Mouse (Mus musculus): ENCODE measurements at regions not wholly inside any gene's neighbourhood (a gene's known extent, or its start where the extent isn't known, plus 50 kb on each side); places are given as distances from the start of the nearest gene placed in this dataset.
"Not testable (repeated sequence)": the region's sequence is repeated elsewhere in the genome, so short reads cannot be mapped to it uniquely, and the experiment has no call there.

- DNase-seq = no peak
Measured at GRCm38 (mm10) chr2:147989616-147990015, 57.2 kb downstream of the Foxa2 start.

GRCm38 (mm10) chr2:147988586-147988985 is 58.2 kb downstream of the Foxa2 start:
- no peak for DNase-seq

DNA sequence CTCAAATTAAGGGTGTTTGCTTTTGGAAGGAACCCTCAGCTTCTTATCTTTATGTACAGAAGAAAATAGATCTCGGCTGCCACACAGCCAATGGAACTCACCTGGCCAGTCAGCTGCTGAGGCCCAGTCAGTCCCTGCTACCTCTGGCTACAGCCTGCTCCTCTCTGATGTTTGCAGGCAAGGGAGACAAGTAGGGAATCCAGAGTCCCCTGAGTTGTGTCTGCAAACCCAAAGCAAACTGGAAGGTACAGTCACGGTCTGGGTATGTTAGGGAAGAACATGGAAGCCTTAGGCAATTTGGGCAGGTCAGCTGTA is 61.6 kb downstream of the Foxa2 start:
- no peak for DNase-seq

DNA sequence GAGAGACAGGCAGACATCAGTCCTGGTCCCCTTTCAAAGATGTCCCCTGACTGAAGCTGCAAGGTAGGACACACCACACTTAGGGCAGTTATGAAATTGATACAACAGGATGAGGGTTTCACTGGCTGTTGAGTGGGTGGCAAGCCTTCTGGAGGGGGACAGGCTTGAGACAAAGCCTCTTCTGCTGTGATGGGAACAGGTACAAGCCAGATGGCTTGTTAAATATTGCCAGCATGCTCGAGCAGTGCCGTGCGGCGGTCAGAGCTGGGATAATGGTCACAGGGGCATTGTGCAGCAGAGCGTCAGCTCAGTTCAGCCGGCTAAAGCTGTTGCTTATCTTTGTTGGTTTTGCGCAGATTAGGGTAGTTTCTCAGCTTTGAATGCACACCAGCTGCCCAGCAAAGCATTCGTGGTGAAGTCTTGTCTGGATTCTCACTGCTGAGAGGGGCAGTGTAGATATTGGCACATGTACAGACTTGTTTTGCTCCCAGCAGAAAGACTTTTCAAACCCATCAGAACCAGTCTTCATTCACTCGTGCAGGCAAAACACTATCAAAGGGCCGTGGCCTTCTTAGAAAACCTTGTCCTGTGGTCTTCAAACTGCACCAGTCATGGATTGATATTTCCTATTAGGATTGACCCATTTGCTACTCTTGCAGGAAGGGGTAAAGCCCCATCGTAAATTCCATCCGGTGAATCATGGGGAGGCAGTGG is 62.1 kb downstream of the Foxa2 start:
- DNase-seq = peak; percentile 27

- peak; percentile 34 for DNase-seq
Measured at GRCm38 (mm10) chr2:147980929-147981479, 65.8 kb downstream of the Foxa2 start.

DNA sequence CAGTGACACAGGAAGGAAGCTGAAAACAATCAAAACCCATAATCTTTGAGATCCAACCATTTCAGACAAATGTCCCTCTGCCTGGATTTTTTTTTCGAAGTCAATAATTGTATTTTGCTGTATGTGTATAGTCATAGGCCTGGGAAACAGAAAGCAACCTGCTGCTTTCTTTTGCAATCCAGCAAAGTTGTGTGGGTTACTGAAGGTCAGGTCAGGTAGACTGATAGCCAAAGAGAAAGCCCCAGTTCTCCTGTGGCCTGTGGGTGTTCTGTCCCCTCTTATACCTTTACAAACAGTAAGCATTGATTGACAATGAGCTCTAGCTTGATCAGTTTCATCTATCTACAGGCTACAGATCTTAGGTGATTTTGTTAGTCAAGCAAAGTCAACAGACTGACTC is 66.4 kb downstream of the Foxa2 start:
- DNase-seq = no peak

DNA sequence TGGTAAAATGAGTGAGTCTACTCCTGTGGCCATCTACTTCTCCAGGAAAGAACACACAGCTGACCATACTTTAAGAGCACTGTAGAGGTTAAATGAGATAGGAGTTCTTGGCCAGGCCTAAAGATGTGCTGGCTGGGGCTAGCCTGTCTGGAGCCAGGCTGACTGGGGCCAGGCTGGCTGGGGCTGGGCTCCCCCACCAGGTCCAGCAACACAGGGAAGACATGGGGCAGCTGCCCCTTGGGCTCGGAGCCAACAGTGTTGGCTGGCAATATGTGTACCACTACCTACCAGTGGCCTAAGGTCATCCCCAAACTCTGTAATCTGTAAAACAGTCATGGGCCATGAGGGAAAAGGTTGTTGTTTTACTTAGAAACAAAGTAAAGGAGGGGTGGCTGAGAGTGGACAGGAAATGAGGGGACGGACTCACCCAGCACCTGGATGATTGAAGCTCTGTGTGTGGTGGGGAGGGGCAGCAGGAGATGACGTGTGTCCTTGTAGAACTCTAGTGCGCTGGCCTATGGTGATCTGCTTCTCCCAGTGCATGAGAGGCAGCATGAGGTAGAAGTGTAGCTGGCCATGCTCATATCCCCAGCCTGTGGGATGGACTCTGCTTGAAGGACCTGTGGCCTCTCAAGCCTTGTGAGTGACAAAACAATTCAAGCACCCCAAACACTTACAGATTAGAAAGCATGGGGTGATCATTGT is 67.0 kb downstream of the Foxa2 start:
- no peak for DNase-seq

- no peak for DNase-seq
Measured at GRCm38 (mm10) chr2:147979001-147979400, 67.8 kb downstream of the Foxa2 start.

DNA sequence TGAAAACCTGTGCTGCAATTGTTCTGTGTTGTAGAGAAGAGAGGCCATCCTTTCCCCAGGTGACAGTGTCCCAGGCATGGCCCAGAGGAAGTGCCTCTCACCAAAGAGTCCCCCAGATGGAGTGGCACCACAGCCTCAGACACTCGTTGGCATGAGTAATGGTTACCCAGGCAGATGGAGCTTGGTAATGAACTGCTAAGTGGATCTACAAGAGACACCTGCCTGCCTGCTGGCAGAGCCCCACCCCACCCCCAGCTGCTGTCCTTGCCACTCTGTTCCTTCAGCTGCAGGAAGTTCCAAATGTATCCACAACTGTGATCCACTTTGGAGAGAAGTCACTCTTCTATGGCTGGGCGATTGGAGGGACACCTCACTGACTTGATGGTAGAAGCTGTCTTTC is 72.0 kb downstream of the Foxa2 start:
- DNase-seq = no peak

DNA sequence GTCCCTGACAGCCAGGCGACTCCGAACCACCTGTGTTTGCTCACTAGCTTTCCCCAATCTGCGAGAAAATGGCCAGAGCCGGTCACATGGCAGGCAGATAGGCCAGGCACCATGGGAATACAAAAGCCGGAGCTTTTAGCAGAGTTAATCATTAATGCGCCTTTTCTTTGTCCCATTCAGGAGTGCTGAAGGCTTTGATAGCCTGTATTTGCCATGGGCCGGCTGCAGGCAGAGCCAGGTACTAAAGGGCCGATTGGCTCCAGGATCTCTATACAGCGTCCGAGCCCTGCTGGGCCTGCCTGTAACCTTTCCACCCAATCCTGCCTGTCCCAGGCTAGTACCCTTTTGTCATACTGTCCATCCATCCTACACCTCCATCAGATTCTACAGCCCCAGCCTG is 78.1 kb downstream of the Foxa2 start:
- peak; percentile 37 for DNase-seq

- no peak for DNase-seq
Measured at GRCm38 (mm10) chr2:147967829-147968529, 78.8 kb downstream of the Foxa2 start.

GRCm38 (mm10) chr2:147963284-147963683 is 83.5 kb downstream of the Foxa2 start:
- DNase-seq = not testable (repeated sequence)

- no peak for DNase-seq
Measured at GRCm38 (mm10) chr2:147961633-147962032, 85.1 kb downstream of the Foxa2 start.

- peak; percentile 5 for DNase-seq
Measured at GRCm38 (mm10) chr2:147954183-147954582, 92.6 kb downstream of the Foxa2 start.

- DNase-seq = no peak
Measured at GRCm38 (mm10) chr2:147951233-147951632, 95.5 kb downstream of the Foxa2 start.

- no peak for DNase-seq
Measured at GRCm38 (mm10) chr2:147944171-147945040, 102.4 kb downstream of the Foxa2 start.

DNA sequence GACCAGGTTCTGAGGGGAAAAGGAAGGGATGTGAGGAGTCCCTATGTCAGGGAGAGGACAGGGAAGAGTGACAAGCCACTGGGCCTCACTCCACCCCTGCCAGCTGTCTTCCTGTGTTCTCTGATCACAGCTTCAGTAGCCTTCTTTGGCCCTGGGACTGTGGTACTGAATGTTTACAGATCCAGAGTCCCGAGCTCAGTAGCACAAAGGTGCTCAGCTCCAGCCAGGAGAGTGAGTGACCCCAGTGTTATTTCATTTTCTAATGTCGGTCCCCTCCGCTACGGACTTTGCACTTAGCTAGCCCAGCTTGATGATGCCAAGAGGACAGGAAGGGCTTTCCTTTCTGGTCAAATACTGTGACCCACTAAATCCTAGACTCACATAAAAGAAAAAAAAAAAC is 104.2 kb downstream of the Foxa2 start:
- no peak for DNase-seq

DNA sequence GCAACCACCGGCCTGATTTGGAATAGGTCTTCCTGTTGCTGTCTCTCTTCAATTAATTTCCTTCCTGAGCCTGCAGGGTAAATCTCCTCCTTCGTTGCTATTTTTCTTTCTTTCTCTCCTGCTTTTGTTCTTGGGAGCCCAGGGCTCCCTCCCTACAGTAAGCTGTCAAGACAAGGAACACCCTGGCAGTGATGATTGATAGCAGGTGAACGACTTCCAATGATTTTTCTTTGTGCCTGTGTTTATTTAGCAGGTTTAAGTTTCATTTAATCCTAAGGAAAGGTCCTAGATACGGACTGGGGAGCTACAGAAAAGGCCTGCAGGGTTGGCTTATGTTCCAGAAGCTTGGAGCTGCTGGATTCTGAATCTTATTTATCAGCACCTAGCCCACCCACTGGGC is 105.5 kb downstream of the Foxa2 start:
- DNase-seq = no peak

DNA sequence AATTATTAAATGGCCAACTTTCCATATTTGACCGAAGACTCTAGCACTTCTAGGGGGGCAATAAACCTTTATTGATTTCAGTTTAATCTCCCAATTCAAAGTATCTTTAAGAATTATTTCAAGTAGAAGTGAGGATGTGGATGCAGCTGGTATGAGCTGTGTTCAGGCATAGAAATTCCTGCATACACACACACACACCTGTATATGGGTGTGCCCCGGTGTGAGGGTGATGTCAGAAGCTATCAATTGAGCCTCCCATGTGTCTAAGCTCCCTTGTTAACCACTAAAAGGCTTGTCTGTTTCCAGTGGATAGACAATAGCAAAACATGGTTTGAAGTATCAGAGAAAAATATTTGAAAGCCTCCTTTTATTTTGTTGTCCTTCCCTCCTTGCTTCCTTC is 114.3 kb downstream of the Foxa2 start:
- DNase-seq = no peak

GRCm38 (mm10) chr2:147929031-147929711 is 117.6 kb downstream of the Foxa2 start:
- no peak for DNase-seq

DNA sequence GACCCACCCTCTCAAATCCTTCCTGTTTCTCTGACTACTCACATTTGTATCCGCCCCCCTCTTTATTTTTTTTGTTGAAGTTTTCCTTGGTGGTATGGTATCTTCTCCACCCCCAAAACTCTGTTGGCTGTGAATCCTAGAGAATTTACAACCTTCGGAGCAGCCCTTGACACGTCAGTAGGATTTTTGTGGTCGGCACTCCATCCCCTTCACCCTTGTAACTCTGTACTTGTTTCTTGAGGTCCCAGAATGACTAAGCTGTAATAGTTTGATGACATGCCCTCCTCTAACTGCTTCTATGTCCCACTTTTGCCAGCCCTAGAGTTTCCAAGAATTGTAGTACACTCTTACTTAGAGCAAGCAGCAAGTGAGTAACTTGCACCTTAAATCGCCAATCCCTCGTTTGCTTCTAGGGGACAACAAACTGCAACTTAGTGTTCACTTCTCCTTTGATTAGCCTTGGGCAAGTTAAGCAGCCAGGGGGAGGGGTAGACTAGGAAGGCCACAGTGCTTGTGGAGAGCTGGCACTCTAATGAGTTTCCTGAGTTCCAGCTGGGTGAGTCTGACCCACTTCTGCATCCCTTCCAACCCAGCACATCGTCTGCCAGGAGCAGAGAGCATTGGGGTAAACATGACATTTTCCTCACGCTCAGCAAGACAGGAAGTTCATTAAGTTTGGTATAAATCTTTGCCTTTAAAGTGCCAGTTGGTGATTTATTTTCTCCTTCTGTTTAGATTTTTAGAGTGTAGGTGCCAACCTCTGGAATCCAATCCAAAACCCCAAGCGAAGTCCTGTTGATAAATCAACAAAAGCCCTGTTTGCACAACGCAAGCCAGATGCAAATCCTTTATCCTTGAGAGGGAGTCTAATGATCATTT is 118.7 kb downstream of the Foxa2 start:
- peak; percentile 16 for DNase-seq

All from embryo, embryonic 11 days (tissue).